Mouse (Mus musculus): ENCODE results near the gene Lyrm7.

DNA sequence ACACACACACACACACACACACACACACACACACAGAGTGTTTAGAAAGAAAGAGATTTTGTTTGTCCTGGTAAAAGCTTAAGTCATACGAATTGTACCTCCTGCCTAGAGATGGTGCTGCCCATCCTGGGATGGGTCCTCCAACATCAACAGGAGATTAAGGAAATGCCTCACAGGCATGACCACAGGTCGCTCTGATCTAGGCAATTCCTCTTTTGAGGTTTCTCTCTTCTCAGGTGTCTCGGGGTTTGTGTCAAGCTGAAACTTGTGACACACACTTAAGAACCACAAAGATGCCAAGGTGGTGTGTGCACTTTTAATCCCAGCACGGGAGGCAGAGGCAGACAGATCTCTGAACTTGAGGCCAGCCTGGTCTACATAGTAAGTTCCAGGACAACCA is 52.5 kb downstream of the Lyrm7 start:
- TF ChIP-seq POLR2A (IDR thresholded peaks at IDR 0.05; ENCODE audit: low read depth, low read length) (no peak), TCF12 (IDR thresholded peaks at IDR 0.05; ENCODE audit: low read depth, low read length) (peak; percentile 32; the same call in 1 of the 2 replicates), MEF2A (IDR thresholded peaks at IDR 0.05; ENCODE audit: borderline replicate concordance, low read depth, low read length) (no peak), CHD2 (IDR thresholded peaks at IDR 0.05; ENCODE audit: low read length) (no peak), ZC3H11A (IDR thresholded peaks at IDR 0.05; ENCODE audit: low read depth, low read length) (no peak), ZNF384 (IDR thresholded peaks at IDR 0.05; ENCODE audit: low read depth, low read length) (no peak), JUND (conservative IDR thresholded peaks at IDR 0.05; ENCODE audit: low read depth, low read length) (peak; percentile 51; the same call in 1 of the 2 replicates)
